Mouse (Mus musculus) lung, embryonic 15.5 days (tissue): ENCODE measurements around the gene Map3k20. TPM values are rescaled to one million over a fixed set of nuclear protein-coding genes. Genes with fewer than 3 reads are reported as not detected.

Experiments used
- ATAC-seq: fragments of 200-750 bp; cut with Nextera tagmentation; 2 replicates; pipeline ENCODE4 v1.8.0; 2017; ENCODE audit warnings: moderate number of reproducible peaks, borderline replicate concordance; ENCODE audit not compliant: low FRiP score, low TSS enrichment; ENCODE audit errors: extremely low read depth
- H3K27ac ChIP-seq: fragments of 300-500 bp; sonication (generic); 2 replicates; pipeline ENCODE4 v1.5.1; 2015; ENCODE audit warnings: moderate library complexity, mild to moderate bottlenecking, inconsistent platforms
- H3K27me3 ChIP-seq: fragments of 300-500 bp; sonication (generic); 2 replicates; pipeline ENCODE4 v1.6.1; 2015; ENCODE audit warnings: inconsistent platforms
- H3K36me3 ChIP-seq: fragments of 300-500 bp; sonication (generic); 2 replicates; pipeline ENCODE4 v1.6.1; 2015; ENCODE audit warnings: inconsistent platforms
- H3K4me1 ChIP-seq: fragments of 300-500 bp; sonication (generic); 2 replicates; pipeline ENCODE4 v1.6.1; 2015; ENCODE audit warnings: inconsistent platforms
- H3K4me2 ChIP-seq: fragments of 300-500 bp; sonication (generic); 2 replicates; pipeline ENCODE4 v1.6.1; 2015; ENCODE audit warnings: inconsistent platforms, mild to moderate bottlenecking, moderate library complexity
- H3K4me3 ChIP-seq: fragments of 300-500 bp; sonication (generic); 2 replicates; pipeline ENCODE4 v1.5.1; 2015; ENCODE audit warnings: mild to moderate bottlenecking, inconsistent platforms
- H3K9ac ChIP-seq: fragments of 300-500 bp; sonication (generic); 2 replicates; pipeline ENCODE4 v1.6.1; 2015; ENCODE audit warnings: inconsistent platforms
- H3K9me3 ChIP-seq: fragments of 300-500 bp; sonication (generic); 2 replicates; pipeline ENCODE4 v1.6.1; 2016; ENCODE audit warnings: inconsistent platforms
- WGBS: fragments of 180-500 bp; shearing (Covaris S2); methylation state at CpG from one replicate; pipeline ENCODE4 v1.1.7; 2015; 5-methylcytosine and 5-hydroxymethylcytosine counted together
- polyA plus RNA-seq: library from polyadenylated mRNA; unstranded; fragments of >200 nt; fragmentation: Nextera tagmentation; extraction: Ambion mirVana; gene quantifications from 2 replicates; pipeline ENCODE4 v1.2.1, GENCODE M21; 2015

Gene Map3k20
- polyA plus RNA-seq, 1 experiment from 2014 or later, result 30.2 TPM

GRCm38 (mm10) chr2:72284689-72285088 lies 748 bp upstream of the Map3k20 start:
- Histone ChIP-seq H3K27ac (no peak overlapping the region), H3K9ac (no peak overlapping the region)

GRCm38 (mm10) chr2:72285888-72286661 lies 638 bp downstream of the Map3k20 start:
- Histone ChIP-seq H3K4me1 (peaks cover 22% of the 10 kb centered on the region), H3K4me3 (peak overlapping the region; percentile 87), H3K9ac (peak overlapping the region; percentile 94), H3K4me2 (peak overlapping the region; percentile 66), H3K27me3 (no peaks in the 10 kb centered on the region), H3K36me3 (no peaks in the 10 kb centered on the region), H3K9me3 (no peaks in the 10 kb centered on the region), H3K27ac (peak overlapping the region; percentile 82)
- ATAC-seq, result peak; percentile 67
- under 1% methylated on average over 51 of the region's 60 CpGs for WGBS

More at GRCm38 (mm10) chr2:72284689-72285088, 748 bp upstream of the Map3k20 start:
- Histone ChIP-seq H3K4me2 (no peak overlapping the region), H3K36me3 (no peaks in the 10 kb centered on the region), H3K27me3 (no peaks in the 10 kb centered on the region), H3K4me1 (peaks cover 22% of the 10 kb centered on the region), H3K4me3 (no peak overlapping the region), H3K9me3 (no peaks in the 10 kb centered on the region)
- 59% methylated on average over 7 of the region's 7 CpGs for WGBS
- no peak for ATAC-seq

GRCm38 (mm10) chr2:72287142-72287541 lies 1.7 kb downstream of the Map3k20 start:
- H3K36me3 ChIP-seq, result no peaks in the 10 kb centered on the region
- H3K4me1 ChIP-seq, result peaks cover 22% of the 10 kb centered on the region
- H3K27me3 ChIP-seq, result no peaks in the 10 kb centered on the region
- peak overlapping the region; percentile 52 for H3K4me2 ChIP-seq
- no peak overlapping the region for H3K9ac ChIP-seq
- ATAC-seq, result peak; percentile 56
- peak overlapping the region; percentile 19; the same call in 1 of the 2 replicates for H3K4me3 ChIP-seq
- 13% methylated on average over 4 of the region's 4 CpGs for WGBS
- H3K9me3 ChIP-seq, result no peaks in the 10 kb centered on the region
- H3K27ac ChIP-seq, result peak overlapping the region; percentile 54

- H3K27ac ChIP-seq, result no peak overlapping the region
- no peak for ATAC-seq
Observed at GRCm38 (mm10) chr2:72288932-72289534, 3.6 kb downstream of the Map3k20 start.

GRCm38 (mm10) chr2:72291103-72291502 lies 5.7 kb downstream of the Map3k20 start:
- H3K4me3 ChIP-seq, result no peak overlapping the region
- no peak overlapping the region for H3K27ac ChIP-seq
- WGBS, result 74% methylated on average over 1 of the region's 1 CpGs
- no peak overlapping the region for H3K9ac ChIP-seq
- no peak overlapping the region for H3K4me2 ChIP-seq
- H3K36me3 ChIP-seq, result no peaks in the 10 kb centered on the region
- H3K27me3 ChIP-seq, result no peaks in the 10 kb centered on the region
- H3K4me1 ChIP-seq, result peaks cover 22% of the 10 kb centered on the region
- no peak for ATAC-seq
- H3K9me3 ChIP-seq, result no peaks in the 10 kb centered on the region

More at GRCm38 (mm10) chr2:72288932-72289534, 3.6 kb downstream of the Map3k20 start:
- Histone ChIP-seq H3K4me1 (peaks cover 22% of the 10 kb centered on the region), H3K27me3 (no peaks in the 10 kb centered on the region), H3K4me3 (no peak overlapping the region), H3K4me2 (no peak overlapping the region), H3K36me3 (no peaks in the 10 kb centered on the region), H3K9ac (no peak overlapping the region), H3K9me3 (no peaks in the 10 kb centered on the region)
- WGBS, result 61% methylated on average over 11 of the region's 11 CpGs

- WGBS, result 79% methylated on average over 8 of the region's 8 CpGs
Observed at GRCm38 (mm10) chr2:72292573-72292972, 7.1 kb downstream of the Map3k20 start.

GRCm38 (mm10) chr2:72294994-72295393 lies 9.6 kb downstream of the Map3k20 start:
- H3K27me3 ChIP-seq, result no peaks in the 10 kb centered on the region
- peaks cover 8% of the 10 kb centered on the region for H3K36me3 ChIP-seq
- no peaks in the 10 kb centered on the region for H3K9me3 ChIP-seq
- H3K27ac ChIP-seq, result no peak overlapping the region
- H3K4me3 ChIP-seq, result no peak overlapping the region
- no peak for ATAC-seq
- no peak overlapping the region for H3K9ac ChIP-seq
- WGBS, result 84% methylated on average over 6 of the region's 6 CpGs
- H3K4me1 ChIP-seq, result peaks cover 21% of the 10 kb centered on the region
- H3K4me2 ChIP-seq, result no peak overlapping the region

More at GRCm38 (mm10) chr2:72292573-72292972, 7.1 kb downstream of the Map3k20 start:
- no peaks in the 10 kb centered on the region for H3K36me3 ChIP-seq
- ATAC-seq, result no peak
- H3K27ac ChIP-seq, result no peak overlapping the region
- H3K4me1 ChIP-seq, result peaks cover 26% of the 10 kb centered on the region
- no peak overlapping the region for H3K4me2 ChIP-seq
- no peak overlapping the region for H3K4me3 ChIP-seq
- no peaks in the 10 kb centered on the region for H3K27me3 ChIP-seq
- H3K9ac ChIP-seq, result no peak overlapping the region
- H3K9me3 ChIP-seq, result no peaks in the 10 kb centered on the region

- Histone ChIP-seq H3K27me3 (no peaks in the 10 kb centered on the region), H3K4me2 (peak overlapping the region; percentile 45), H3K9ac (0 out of 2 replicates have a peak overlapping the region, but pooled peaks have one; percentile 37), H3K4me3 (0 out of 2 replicates have a peak overlapping the region, but pooled peaks have one; percentile 14), H3K36me3 (peaks cover 11% of the 10 kb centered on the region), H3K4me1 (peaks cover 25% of the 10 kb centered on the region), H3K9me3 (no peaks in the 10 kb centered on the region), H3K27ac (peak overlapping the region; percentile 86)
- ATAC-seq, result no peak
- WGBS, result 64% methylated on average over 10 of the region's 10 CpGs
Observed at GRCm38 (mm10) chr2:72296984-72297715, 11.7 kb downstream of the Map3k20 start.

GRCm38 (mm10) chr2:72297716-72298082 lies 12.3 kb downstream of the Map3k20 start:
- peaks cover 27% of the 10 kb centered on the region for H3K4me1 ChIP-seq
- peaks cover 11% of the 10 kb centered on the region for H3K36me3 ChIP-seq
- H3K4me3 ChIP-seq, result peak overlapping the region; percentile 14; the same call in 1 of the 2 replicates
- H3K27me3 ChIP-seq, result no peaks in the 10 kb centered on the region
- WGBS, result 26% methylated on average over 10 of the region's 10 CpGs
- peak overlapping the region; percentile 45 for H3K4me2 ChIP-seq
- ATAC-seq, result peak; percentile 79
- peak overlapping the region; percentile 86 for H3K27ac ChIP-seq
- peak overlapping the region; percentile 37; the same call in 1 of the 2 replicates for H3K9ac ChIP-seq
- no peaks in the 10 kb centered on the region for H3K9me3 ChIP-seq

- H3K36me3 ChIP-seq, result peaks cover 11% of the 10 kb centered on the region
- 64% methylated on average over 4 of the region's 4 CpGs for WGBS
- peak overlapping the region; percentile 45 for H3K4me2 ChIP-seq
- peak overlapping the region; percentile 86; the same call in 1 of the 2 replicates for H3K27ac ChIP-seq
- H3K9me3 ChIP-seq, result no peaks in the 10 kb centered on the region
- no peaks in the 10 kb centered on the region for H3K27me3 ChIP-seq
- ATAC-seq, result no peak
- H3K4me3 ChIP-seq, result no peak overlapping the region
- no peak overlapping the region for H3K9ac ChIP-seq
- H3K4me1 ChIP-seq, result peaks cover 31% of the 10 kb centered on the region
Observed at GRCm38 (mm10) chr2:72298406-72298805, 13.0 kb downstream of the Map3k20 start.

GRCm38 (mm10) chr2:72301194-72301916 lies 15.9 kb downstream of the Map3k20 start:
- peaks cover 31% of the 10 kb centered on the region for H3K4me1 ChIP-seq
- ATAC-seq, result no peak
- 74% methylated on average over 9 of the region's 9 CpGs for WGBS
- no peak overlapping the region for H3K9ac ChIP-seq
- no peaks in the 10 kb centered on the region for H3K9me3 ChIP-seq
- no peak overlapping the region for H3K27ac ChIP-seq
- no peak overlapping the region for H3K4me2 ChIP-seq
- H3K4me3 ChIP-seq, result no peak overlapping the region
- H3K27me3 ChIP-seq, result no peaks in the 10 kb centered on the region
- H3K36me3 ChIP-seq, result peaks cover 19% of the 10 kb centered on the region
